Mouse (Mus musculus) C2C12 (cell line): ENCODE measurements around the gene Dedd. TPM values are rescaled to one million over a fixed set of nuclear protein-coding genes. Genes with fewer than 3 reads are reported as not detected.

ENCODE experiments used
- H3K27me3 ChIP-seq: one replicate; pipeline ENCODE4 v1.6.1; 2011; ENCODE audit not compliant: control insufficient read depth, insufficient read depth, insufficient read length
- H3K36me3 ChIP-seq: one replicate; pipeline ENCODE4 v1.6.1; 2011; ENCODE audit not compliant: control insufficient read depth, insufficient read depth
- H3K4me3 ChIP-seq: one replicate; pipeline ENCODE4 v1.5.1; 2011; ENCODE audit warnings: mild to moderate bottlenecking, control low read depth; ENCODE audit not compliant: poor library complexity, insufficient read depth, severe bottlenecking
- H3K79me2 ChIP-seq: one replicate; pipeline ENCODE4 v1.6.1; 2011; ENCODE audit not compliant: control insufficient read depth, insufficient read depth
- H3K79me3 ChIP-seq: one replicate; pipeline ENCODE4 v1.6.1; 2011; ENCODE audit warnings: low read depth, control low read depth
- H3ac ChIP-seq: one replicate; pipeline ENCODE3; 2011; ENCODE audit warnings: low read depth; ENCODE audit not compliant: control insufficient read depth, insufficient read length
- CEBPB ChIP-seq: IDR thresholded peaks from one replicate; pipeline ENCODE4 v1.6.1; 2011; ENCODE audit warnings: low read depth, mild to moderate bottlenecking, control low read depth, moderate library complexity
- CTCF ChIP-seq: IDR thresholded peaks from one replicate; pipeline ENCODE4 v1.5.1; 2011; ENCODE audit not compliant: control insufficient read depth, insufficient read depth, insufficient read length
- FOSL1 ChIP-seq: IDR thresholded peaks from one replicate; pipeline ENCODE4 v1.8.0; 2011; ENCODE audit warnings: mild to moderate bottlenecking, low read length; ENCODE audit not compliant: poor library complexity, insufficient read depth, severe bottlenecking
- MAX ChIP-seq: IDR thresholded peaks from one replicate; pipeline ENCODE4 v1.6.1; 2011; ENCODE audit warnings: mild to moderate bottlenecking, control low read depth
- MYOD1 ChIP-seq: IDR thresholded peaks from one replicate; pipeline ENCODE4 v1.6.1; 2011; ENCODE audit warnings: low read depth; ENCODE audit not compliant: control insufficient read depth, insufficient read length
- MYOG ChIP-seq: IDR thresholded peaks from one replicate; pipeline ENCODE4 v1.6.1; 2011; ENCODE audit not compliant: control insufficient read depth, insufficient read length; ENCODE audit errors: extremely low read depth
- USF1 ChIP-seq: IDR thresholded peaks from one replicate; pipeline ENCODE4 v1.6.1; 2011; ENCODE audit warnings: low read depth, mild to moderate bottlenecking, control low read depth, moderate library complexity
- polyA plus RNA-seq: library from polyadenylated mRNA; unstranded; fragments of >200 nt; fragmentation: generic; extraction: Trizol; gene quantifications from one replicate; pipeline ENCODE4 v1.2.1, GENCODE M21; 2012; ENCODE audit warnings: missing spikeins

Dedd gene
- polyA plus RNA-seq, 1 experiment, result 44.8 TPM

DNA sequence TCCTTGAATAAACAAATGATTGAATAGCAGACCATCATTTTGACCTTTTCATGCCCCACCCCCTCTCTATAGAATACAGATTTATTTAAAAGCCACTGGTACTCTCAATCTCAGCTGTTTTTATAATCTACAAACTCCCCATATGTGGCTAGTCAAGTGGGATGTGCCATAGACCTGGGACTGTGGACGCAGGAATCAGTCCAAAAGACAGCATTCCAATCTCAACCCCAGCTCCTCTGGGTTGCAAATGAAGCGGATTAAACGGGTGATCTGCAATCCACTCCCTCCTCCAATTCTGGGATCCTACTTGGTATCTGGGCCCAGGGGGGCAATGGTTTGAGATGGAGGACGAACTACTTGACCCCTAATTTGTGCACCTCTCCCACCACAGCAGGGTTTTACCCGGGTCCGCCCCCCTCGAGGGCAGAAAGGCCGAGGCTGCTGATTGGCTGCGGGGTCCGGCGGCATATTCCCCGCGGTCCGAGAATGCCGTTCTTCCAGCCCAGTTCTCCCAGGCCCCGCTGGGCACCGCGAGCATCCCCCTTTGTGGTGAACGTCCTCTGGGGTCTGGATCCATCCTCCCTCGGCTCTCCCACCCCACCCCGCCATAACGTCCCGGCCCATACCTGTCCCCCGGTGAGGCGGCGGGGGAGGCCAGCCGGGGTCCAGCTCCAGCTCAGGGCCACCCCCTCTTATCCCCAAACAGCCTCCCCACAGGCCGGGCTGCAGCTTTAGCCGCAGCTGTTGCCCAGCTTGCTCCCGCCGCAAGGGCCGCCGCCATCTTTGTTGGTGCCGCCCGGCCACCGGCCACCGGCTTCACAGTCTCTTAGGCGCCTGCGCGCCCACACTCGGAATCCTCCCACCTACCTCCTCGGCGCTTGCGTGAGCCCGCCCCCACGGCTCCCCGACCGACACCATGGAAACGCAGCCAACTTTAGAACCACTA lies 41.5 kb upstream of the Dedd start, which contains the start of gene Usp21:
Gene Usp21 (minus strand): TSS at position 856 of the 946 bp plus-strand sequence.
- Histone ChIP-seq H3K79me2 (peaks cover 40% of the 10 kb centered on the region), H3K4me3 (peak within 1 kb of the TSS; percentile 73), H3K27me3 (no peaks in the 10 kb centered on the region), H3K79me3 (peaks cover 13% of the 10 kb centered on the region), H3K36me3 (peaks cover 41% of the 10 kb centered on the region), H3ac (peak within 1 kb of the TSS; percentile 82)
- no peak for TF ChIP-seq CEBPB
- no peak for TF ChIP-seq MYOD1
- TF ChIP-seq MYOG, result no peak
- no peak for TF ChIP-seq MAX
- no peak for TF ChIP-seq CTCF
- TF ChIP-seq FOSL1, result no peak
- no peak for TF ChIP-seq USF1

DNA sequence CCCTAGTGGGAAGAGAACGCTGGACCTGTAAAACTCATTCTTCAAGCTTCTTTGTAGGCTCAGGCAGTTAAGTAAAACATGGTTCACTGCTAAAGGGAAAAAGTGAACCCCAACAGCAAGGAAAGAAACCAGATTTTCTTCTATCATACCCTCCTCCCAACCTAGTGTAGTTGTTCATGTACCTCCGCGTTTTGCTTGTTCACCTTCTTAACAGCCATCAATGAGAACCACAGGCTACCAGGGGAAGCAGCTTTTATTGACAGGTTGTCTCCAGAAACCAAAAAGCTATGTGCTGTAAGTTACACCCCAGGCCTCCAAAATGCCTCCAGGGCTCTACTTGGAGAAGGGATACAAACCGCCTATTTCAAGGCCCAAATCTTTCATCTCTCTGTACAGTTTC lies 40.6 kb upstream of the Dedd start:
- no peaks in the 10 kb centered on the region for H3K27me3 ChIP-seq
- H3K4me3 ChIP-seq, result no peak overlapping the region

DNA sequence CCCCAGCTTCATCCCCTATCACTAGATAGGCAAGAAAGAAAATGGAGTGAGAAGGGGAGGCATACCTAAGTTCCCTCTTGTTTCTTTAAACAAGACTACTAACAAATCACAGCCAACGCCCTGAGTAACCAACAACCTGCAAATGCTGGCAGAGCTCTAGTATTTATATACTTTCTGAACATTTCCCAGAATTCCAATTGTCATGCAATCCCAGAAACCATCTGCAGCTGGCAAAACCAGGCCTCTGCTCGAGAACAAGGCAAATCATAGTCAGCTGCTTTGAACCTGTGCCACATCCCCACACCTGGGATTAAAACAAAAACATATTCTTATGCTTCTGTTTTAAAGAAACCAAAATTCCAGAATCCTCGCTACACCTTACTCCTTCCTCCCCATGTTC lies 35.6 kb upstream of the Dedd start:
- no peak overlapping the region for H3K4me3 ChIP-seq
- peaks cover 12% of the 10 kb centered on the region for H3K36me3 ChIP-seq
- no peaks in the 10 kb centered on the region for H3K27me3 ChIP-seq
- TF ChIP-seq CEBPB (no peak), CTCF (no peak), MYOG (no peak), USF1 (no peak), FOSL1 (no peak), MAX (no peak), MYOD1 (no peak)
- H3K79me3 ChIP-seq, result peaks cover 11% of the 10 kb centered on the region
- peaks cover 42% of the 10 kb centered on the region for H3K79me2 ChIP-seq
- no peak overlapping the region for H3ac ChIP-seq

More for the DNA sequence above, 40.6 kb upstream of the Dedd start:
- Histone ChIP-seq H3K36me3 (peaks cover 34% of the 10 kb centered on the region), H3K79me3 (peaks cover 16% of the 10 kb centered on the region), H3ac (no peak overlapping the region), H3K79me2 (peaks cover 49% of the 10 kb centered on the region)
- TF ChIP-seq MYOG (no peak), CTCF (no peak), CEBPB (no peak), MYOD1 (no peak), USF1 (no peak), MAX (no peak), FOSL1 (no peak)

DNA sequence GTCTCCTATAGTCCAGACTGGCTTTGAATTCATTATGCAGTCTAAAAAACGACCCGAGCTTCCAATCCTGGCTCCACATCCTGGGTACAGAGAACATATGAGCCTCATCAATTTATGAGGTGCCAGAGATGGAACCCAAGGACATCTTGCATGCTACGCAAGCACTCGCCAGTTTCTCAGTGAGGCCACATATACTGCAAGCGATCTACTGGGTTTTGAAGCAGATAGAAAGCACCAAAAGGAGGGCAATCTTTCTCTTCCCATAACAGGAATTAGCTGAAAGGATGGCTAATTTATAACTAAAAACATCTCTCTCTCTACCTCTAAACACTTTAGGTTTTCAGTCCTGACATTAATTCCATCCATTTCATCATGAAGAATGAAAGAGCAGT lies 35.0 kb upstream of the Dedd start:
- peak overlapping the region; percentile 80 for H3K4me3 ChIP-seq
- H3K27me3 ChIP-seq, result no peaks in the 10 kb centered on the region

DNA sequence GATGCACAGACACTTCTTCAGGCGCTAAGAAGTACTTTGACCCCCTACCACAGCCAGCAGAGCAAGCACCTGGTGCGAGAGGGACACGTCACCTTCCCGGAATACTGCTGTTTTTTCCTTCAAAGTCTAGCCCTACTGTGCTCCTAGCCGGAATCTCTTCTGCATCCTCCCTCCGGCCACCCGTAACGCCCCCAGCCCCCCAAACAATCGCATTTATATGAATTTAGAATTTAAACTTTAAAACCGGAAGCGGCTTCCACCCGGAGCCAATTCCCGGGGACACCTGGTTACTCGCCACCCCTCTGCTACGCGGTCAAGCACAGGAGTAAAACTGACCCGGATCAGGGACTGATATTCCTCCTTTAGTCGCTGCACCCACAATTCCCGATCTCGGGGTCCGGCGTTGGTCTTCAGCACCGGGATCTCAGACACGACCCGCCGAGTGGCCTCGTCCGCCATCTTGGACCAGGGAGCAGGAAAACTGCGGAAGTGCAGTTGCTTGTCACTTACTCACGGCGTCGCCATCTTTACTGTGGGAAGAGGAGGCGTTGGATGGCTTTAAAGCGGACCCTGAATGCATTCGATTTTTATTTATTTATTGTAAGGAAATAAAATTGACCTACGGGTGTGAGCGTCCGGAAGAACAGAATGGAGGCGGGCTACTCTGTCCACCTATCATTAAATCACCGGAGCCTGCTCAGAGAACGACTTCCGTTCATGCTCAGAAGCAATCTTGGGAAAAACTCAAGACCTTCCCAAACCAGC lies 34.5 kb upstream of the Dedd start, which contains the start of gene Ufc1:
Gene Ufc1 (minus strand): TSS at position 727 of the 765 bp plus-strand sequence.
- peak; percentile 11 for TF ChIP-seq MYOD1
- TF ChIP-seq MAX, result no peak
- TF ChIP-seq MYOG, result no peak

More for the DNA sequence above, 35.0 kb upstream of the Dedd start:
- Histone ChIP-seq H3K36me3 (peaks cover 8% of the 10 kb centered on the region), H3K79me2 (peaks cover 42% of the 10 kb centered on the region), H3ac (peak overlapping the region; percentile 98), H3K79me3 (peaks cover 11% of the 10 kb centered on the region)
- no peak for TF ChIP-seq MYOD1
- TF ChIP-seq FOSL1, result no peak
- TF ChIP-seq USF1, result no peak
- no peak for TF ChIP-seq MAX
- no peak for TF ChIP-seq CEBPB
- no peak for TF ChIP-seq CTCF
- no peak for TF ChIP-seq MYOG

DNA sequence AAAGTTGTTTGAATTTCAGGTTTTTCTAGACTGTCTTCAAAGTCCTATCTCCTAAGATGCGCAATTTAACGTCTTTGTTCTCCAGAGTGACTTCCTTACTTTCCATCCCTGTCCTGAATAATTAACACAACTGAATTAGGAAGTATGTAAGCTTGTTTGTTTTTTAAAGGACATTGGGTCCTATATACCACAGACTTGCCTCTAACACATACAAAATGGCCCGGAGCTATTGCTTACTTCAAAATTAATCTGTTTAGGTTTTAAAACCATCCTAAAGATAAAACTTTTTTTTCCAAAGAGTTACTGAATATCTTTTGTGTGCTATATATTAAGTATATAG lies 33.9 kb upstream of the Dedd start:
- Histone ChIP-seq H3ac (no peak overlapping the region), H3K4me3 (peak overlapping the region; percentile 80), H3K79me2 (peaks cover 37% of the 10 kb centered on the region), H3K27me3 (no peaks in the 10 kb centered on the region), H3K36me3 (no peaks in the 10 kb centered on the region), H3K79me3 (peaks cover 11% of the 10 kb centered on the region)
- no peak for TF ChIP-seq CEBPB
- no peak for TF ChIP-seq FOSL1
- TF ChIP-seq MAX, result no peak
- TF ChIP-seq USF1, result no peak
- TF ChIP-seq MYOD1, result no peak
- TF ChIP-seq CTCF, result no peak
- no peak for TF ChIP-seq MYOG

More for the DNA sequence above, 34.5 kb upstream of the Dedd start, which contains the start of gene Ufc1:
- Histone ChIP-seq H3ac (peak within 1 kb of the TSS; percentile 98), H3K36me3 (peaks cover 2% of the 10 kb centered on the region), H3K79me2 (peaks cover 42% of the 10 kb centered on the region), H3K27me3 (no peaks in the 10 kb centered on the region), H3K4me3 (peak within 1 kb of the TSS; percentile 80), H3K79me3 (peaks cover 11% of the 10 kb centered on the region)
